Mouse (Mus musculus): ENCODE measurements around the gene Hnf1b. TPM values are rescaled to one million over a fixed set of nuclear protein-coding genes. Genes with fewer than 3 reads are reported as not detected.

The Hnf1b gene
- polyA plus RNA-seq, 2 experiments = 1.8 to 2.4 TPM

DNA sequence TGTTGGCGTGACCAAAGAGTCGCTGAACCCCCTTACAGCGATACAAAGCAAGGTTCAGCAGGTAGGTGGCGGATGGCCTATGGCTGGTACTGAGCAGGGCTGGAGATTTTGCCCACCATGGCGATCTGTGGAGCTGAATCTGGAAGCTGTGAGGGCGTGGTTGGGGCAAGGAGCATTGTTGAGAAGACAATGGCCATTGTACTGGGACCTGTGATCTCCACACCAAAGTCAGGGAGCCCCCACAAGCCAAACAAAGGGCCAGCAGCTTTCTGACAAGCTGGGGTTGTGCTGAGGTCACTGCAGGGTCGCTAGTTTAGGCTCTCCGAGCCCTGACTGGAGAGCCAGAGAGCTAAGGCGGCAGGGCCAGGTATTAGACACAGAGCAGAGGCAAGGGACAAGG, 15.4 kb downstream of the Hnf1b start:
- TF ChIP-seq CTCF (IDR thresholded peaks at IDR 0.05; ENCODE audit: low read depth) = no peak
- no peak for TF ChIP-seq EP300 (IDR thresholded peaks at IDR 0.05; ENCODE audit: low read depth)
- Histone ChIP-seq H3K4me1 (replicated peaks; ENCODE audit: control insufficient read depth in 2 of 2, insufficient read depth in 2 of 2, low read length in 1 of 2) (no peaks in the 10 kb centered on the region; a peak in 1 of 4 replicates), H3K27me3 (ENCODE audit: control insufficient read depth, insufficient read depth, low read length) (no peaks in the 10 kb centered on the region), H3K9me3 (ENCODE audit: control insufficient read depth, low read length) (no peaks in the 10 kb centered on the region), H3K9ac (replicated peaks) (no peak overlapping the region), H3K36me3 (replicated peaks; ENCODE audit: control insufficient read depth, insufficient read depth, low read depth) (no peaks in the 10 kb centered on the region), H3K4me2 (ENCODE audit: low read depth) (no peak overlapping the region), H3K27ac (no peak overlapping the region), H3K4me3 (ENCODE audit: insufficient read depth in 1 of 2, low read depth in 2 of 2, low read length in 2 of 2) (no peak overlapping the region)
- WGBS (ENCODE audit: insufficient replicate concordance) = 44% methylated on average over 9 of the region's 9 CpGs
- DNase-seq (ENCODE audit: low read depth in 3 of 3, low spot score in 3 of 3) = no peak
- ATAC-seq (ENCODE audit: insufficient read depth) = no peak

DNA sequence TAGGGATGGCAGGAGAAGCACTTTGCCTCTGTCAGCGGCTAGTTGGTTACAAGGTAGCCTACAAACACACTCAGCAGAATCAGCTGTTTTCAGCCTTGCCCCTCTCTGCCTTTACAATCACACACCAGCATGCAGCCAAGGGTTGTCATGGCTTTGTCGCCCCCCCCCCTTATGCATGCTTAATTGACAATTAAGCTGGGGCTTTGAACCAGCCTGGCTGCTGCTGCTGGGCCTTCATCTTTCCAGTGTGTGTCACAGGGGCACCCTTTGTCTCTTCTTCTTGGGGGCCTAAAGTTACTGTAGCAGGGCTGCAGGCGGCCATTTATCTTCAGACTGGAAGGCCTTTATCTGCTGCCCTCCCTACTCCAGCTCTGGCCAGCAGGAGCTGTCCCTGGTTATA, 17.7 kb downstream of the Hnf1b start:
- no peak overlapping the region for H3K9ac ChIP-seq (replicated peaks)

DNA sequence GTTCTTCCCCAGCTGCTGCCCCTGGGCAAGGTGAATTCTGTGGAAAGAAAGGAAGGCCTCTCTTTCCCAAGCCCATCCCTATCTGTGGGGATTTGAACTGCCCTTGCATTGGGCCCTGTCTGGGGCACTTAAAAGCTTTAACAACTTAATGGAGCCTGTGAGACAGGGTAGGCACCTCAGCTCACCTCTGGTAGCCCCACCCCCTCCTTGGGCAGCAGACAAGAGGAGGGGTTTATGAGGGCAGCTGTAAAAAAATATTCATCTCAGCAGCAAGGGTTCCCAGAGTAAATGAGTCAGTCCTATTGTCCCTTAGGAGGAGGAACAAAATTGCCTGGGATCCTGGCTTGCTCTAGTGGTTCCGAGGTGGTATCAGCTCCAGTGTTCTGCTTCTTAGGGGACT, 19.3 kb downstream of the Hnf1b start:
- H3K27me3 ChIP-seq (ENCODE audit: control insufficient read depth, insufficient read depth, low read length) = no peaks in the 10 kb centered on the region
- 40% methylated on average over 1 of the region's 1 CpGs for WGBS (ENCODE audit: insufficient replicate concordance)
- no peak overlapping the region for H3K4me2 ChIP-seq (ENCODE audit: low read depth)
- ATAC-seq (ENCODE audit: insufficient read depth) (no peak), DNase-seq (ENCODE audit: low read depth in 3 of 3, low spot score in 3 of 3) (no peak)
- no peak overlapping the region for H3K4me3 ChIP-seq (ENCODE audit: insufficient read depth in 1 of 2, low read depth in 2 of 2, low read length in 2 of 2)
- no peak for TF ChIP-seq CTCF (IDR thresholded peaks at IDR 0.05; ENCODE audit: low read depth)
- TF ChIP-seq EP300 (IDR thresholded peaks at IDR 0.05; ENCODE audit: low read depth) = no peak
- no peak overlapping the region for H3K9ac ChIP-seq (replicated peaks)
- H3K9me3 ChIP-seq (ENCODE audit: control insufficient read depth, low read length) = no peaks in the 10 kb centered on the region
- H3K4me1 ChIP-seq (replicated peaks; ENCODE audit: control insufficient read depth in 2 of 2, insufficient read depth in 2 of 2, low read length in 1 of 2) = no peaks in the 10 kb centered on the region; a peak in 1 of 4 replicates
- H3K27ac ChIP-seq = no peak overlapping the region
- H3K36me3 ChIP-seq (replicated peaks; ENCODE audit: control insufficient read depth, insufficient read depth, low read depth) = no peaks in the 10 kb centered on the region

More for the DNA sequence above, 17.7 kb downstream of the Hnf1b start:
- Histone ChIP-seq H3K27ac (no peak overlapping the region), H3K4me2 (ENCODE audit: low read depth) (no peak overlapping the region), H3K9me3 (ENCODE audit: control insufficient read depth, low read length) (no peaks in the 10 kb centered on the region), H3K4me3 (ENCODE audit: insufficient read depth in 1 of 2, low read depth in 2 of 2, low read length in 2 of 2) (no peak overlapping the region), H3K27me3 (ENCODE audit: control insufficient read depth, insufficient read depth, low read length) (no peaks in the 10 kb centered on the region), H3K4me1 (replicated peaks; ENCODE audit: control insufficient read depth in 2 of 2, insufficient read depth in 2 of 2, low read length in 1 of 2) (no peaks in the 10 kb centered on the region; a peak in 1 of 4 replicates), H3K36me3 (replicated peaks; ENCODE audit: control insufficient read depth, insufficient read depth, low read depth) (no peaks in the 10 kb centered on the region)
- ATAC-seq (ENCODE audit: insufficient read depth) = no peak
- no peak for TF ChIP-seq CTCF (IDR thresholded peaks at IDR 0.05; ENCODE audit: low read depth)
- no peak for TF ChIP-seq EP300 (IDR thresholded peaks at IDR 0.05; ENCODE audit: low read depth)
- 49% methylated on average over 3 of the region's 3 CpGs for WGBS (ENCODE audit: insufficient replicate concordance)
- no peak for DNase-seq (ENCODE audit: low read depth in 3 of 3, low spot score in 3 of 3)

DNA sequence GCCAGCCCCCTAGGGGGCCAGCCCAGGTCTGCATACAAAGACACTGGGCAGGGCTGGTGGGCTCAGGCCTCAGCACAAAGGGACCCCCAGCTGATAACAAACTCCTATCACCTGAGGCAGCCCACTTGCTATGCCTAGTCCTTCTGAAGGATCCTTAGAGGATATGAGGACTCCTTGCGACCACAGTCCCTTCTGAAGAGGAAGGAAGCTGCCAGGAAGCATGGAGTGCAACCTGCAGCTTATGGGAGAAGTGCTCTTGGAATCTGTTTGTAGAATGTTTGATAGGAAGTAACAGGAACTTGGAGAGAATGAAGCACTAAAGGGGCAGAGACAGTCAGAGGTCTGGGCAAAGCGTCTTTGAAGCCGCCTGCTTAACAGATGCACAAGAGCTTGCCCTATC, 19.8 kb downstream of the Hnf1b start:
- H3K9ac ChIP-seq (replicated peaks) = no peak overlapping the region
- no peak overlapping the region for H3K4me3 ChIP-seq (ENCODE audit: insufficient read depth in 1 of 2, low read depth in 2 of 2, low read length in 2 of 2)
- no peak overlapping the region for H3K27ac ChIP-seq
- H3K9me3 ChIP-seq (ENCODE audit: control insufficient read depth, low read length) = no peaks in the 10 kb centered on the region
- H3K4me2 ChIP-seq (ENCODE audit: low read depth) = no peak overlapping the region
- H3K4me1 ChIP-seq (replicated peaks; ENCODE audit: control insufficient read depth in 2 of 2, insufficient read depth in 2 of 2, low read length in 1 of 2) = no peaks in the 10 kb centered on the region; a peak in 1 of 4 replicates
- TF ChIP-seq CTCF (IDR thresholded peaks at IDR 0.05; ENCODE audit: low read depth) = no peak
- no peak for TF ChIP-seq EP300 (IDR thresholded peaks at IDR 0.05; ENCODE audit: low read depth)
- H3K36me3 ChIP-seq (replicated peaks; ENCODE audit: control insufficient read depth, insufficient read depth, low read depth) = no peaks in the 10 kb centered on the region
- H3K27me3 ChIP-seq (ENCODE audit: control insufficient read depth, insufficient read depth, low read length) = no peaks in the 10 kb centered on the region
- 30% methylated on average over 3 of the region's 3 CpGs for WGBS (ENCODE audit: insufficient replicate concordance)
- ATAC-seq (ENCODE audit: insufficient read depth) (no peak), DNase-seq (ENCODE audit: low read depth in 3 of 3, low spot score in 3 of 3) (no peak)

DNA sequence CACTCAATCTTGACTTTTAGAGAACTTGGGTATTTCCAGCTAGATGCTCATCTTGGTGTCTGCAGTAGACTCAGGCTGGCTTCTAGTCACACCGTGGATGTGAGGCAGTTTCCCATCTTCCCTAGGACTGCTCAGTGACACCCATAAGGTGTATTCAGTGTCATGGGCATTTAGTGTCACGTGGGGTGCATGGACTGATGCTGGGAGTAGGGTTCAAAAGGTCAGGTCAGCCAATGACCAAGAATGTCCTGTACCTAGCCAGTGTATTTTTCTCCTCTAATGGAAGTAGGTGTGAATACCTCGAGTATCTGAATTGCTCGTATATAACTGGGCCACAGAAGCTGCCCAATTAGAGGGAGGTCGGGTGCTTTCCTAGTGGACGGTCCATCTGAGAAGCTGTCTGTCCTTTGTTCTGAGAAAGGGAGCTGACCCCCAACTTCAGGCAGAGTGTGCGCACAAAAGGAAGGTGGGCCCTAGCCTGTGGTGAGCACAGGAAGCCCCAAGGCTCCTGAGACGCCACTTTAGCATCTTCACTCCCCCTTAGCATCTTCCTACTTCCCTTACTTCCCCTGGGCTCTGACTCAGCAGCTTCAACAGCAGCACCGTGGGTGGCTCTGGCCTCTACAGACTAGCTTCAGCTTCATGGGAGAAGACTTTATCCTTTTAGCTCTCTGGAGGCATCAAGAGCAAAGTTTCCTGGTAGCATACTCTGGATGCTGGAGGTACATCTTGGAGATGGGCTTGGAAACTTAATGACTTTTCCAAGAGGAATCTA, 22.1 kb downstream of the Hnf1b start:
- TF ChIP-seq EP300 (IDR thresholded peaks at IDR 0.05; ENCODE audit: low read depth) (no peak), CTCF (IDR thresholded peaks at IDR 0.05; ENCODE audit: low read depth) (no peak)
- Histone ChIP-seq H3K9me3 (ENCODE audit: control insufficient read depth, low read length) (no peaks in the 10 kb centered on the region), H3K4me2 (ENCODE audit: low read depth) (no peak overlapping the region), H3K27me3 (ENCODE audit: control insufficient read depth, insufficient read depth, low read length) (no peaks in the 10 kb centered on the region), H3K27ac (no peak overlapping the region), H3K4me3 (ENCODE audit: insufficient read depth in 1 of 2, low read depth in 2 of 2, low read length in 2 of 2) (no peak overlapping the region), H3K4me1 (replicated peaks; ENCODE audit: control insufficient read depth in 2 of 2, insufficient read depth in 2 of 2, low read length in 1 of 2) (no peaks in the 10 kb centered on the region; a peak in 1 of 4 replicates), H3K9ac (replicated peaks) (no peak overlapping the region), H3K36me3 (replicated peaks; ENCODE audit: control insufficient read depth, insufficient read depth, low read depth) (no peaks in the 10 kb centered on the region)
- WGBS (ENCODE audit: insufficient replicate concordance) = 38% methylated on average over 9 of the region's 9 CpGs
- ATAC-seq (ENCODE audit: insufficient read depth) (no peak), DNase-seq (ENCODE audit: low read depth in 3 of 3, low spot score in 3 of 3) (no peak)
